Mouse (Mus musculus) ES-Bruce4 (cell line): ENCODE results near the gene Dusp10.

Experiments
- CTCF ChIP-seq: IDR thresholded peaks from one replicate; pipeline ENCODE4 v1.8.1; 2011; ENCODE audit warnings: low read depth, low read length
- EP300 ChIP-seq: IDR thresholded peaks from 2 replicates; pipeline ENCODE4 v1.6.1; 2011; ENCODE audit warnings: low read depth, low read length; ENCODE audit not compliant: insufficient read depth
- POLR2A ChIP-seq: IDR thresholded peaks from one replicate; pipeline ENCODE4 v1.8.1; 2011; ENCODE audit warnings: low read length; ENCODE audit not compliant: insufficient read depth

DNA sequence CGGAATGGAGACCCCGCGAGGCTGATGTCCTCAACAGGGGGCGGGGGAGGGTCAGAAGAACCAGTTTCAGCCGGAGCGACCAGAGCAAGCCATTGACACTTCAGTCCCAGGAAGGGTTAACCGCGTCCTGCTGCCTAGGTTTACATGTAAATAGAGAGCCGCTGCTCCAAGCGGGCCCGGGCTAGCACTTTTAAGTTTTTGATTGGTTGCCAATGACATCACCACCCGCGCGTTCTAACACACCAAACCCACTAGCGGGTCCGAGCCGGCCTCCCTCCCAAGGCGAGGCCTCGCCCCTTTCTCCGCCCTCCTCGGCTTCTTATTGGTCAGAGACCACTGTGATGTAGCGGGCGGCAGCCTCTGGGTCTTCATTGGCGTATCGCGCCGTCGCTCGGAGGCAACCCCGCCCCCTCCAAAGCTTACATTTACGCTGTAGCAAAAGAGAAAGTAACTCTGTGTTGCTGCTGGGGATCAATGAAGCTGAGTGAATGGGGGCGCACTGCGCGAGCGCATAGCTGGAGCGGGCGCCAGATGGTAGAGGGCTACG is 21.0 kb downstream of the Dusp10 start, which contains the start of gene 1700056E22Rik:
- TF ChIP-seq CTCF (no peak), EP300 (0 out of 2 replicates have a peak, but pooled peaks have one; percentile 28), POLR2A (peak; percentile 19)
